Mouse (Mus musculus) limb, embryonic 14.5 days (tissue): ENCODE results near the gene Magee1. TPM values are rescaled to one million over a fixed set of nuclear protein-coding genes. Genes with fewer than 3 reads are reported as not detected.
A peak's percentile ranks its signal among the peaks of the same experiment; 100 is the strongest.
"Not testable (repeated sequence)": the region's sequence is repeated elsewhere in the genome, so short reads cannot be mapped to it uniquely, and the experiment has no call there.

Experiments used
- ATAC-seq: fragments of 200-750 bp; cut with Nextera tagmentation; 2 replicates; pipeline ENCODE4 v1.8.0; 2017; ENCODE audit warnings: low read depth, moderate number of reproducible peaks, moderate TSS enrichment; ENCODE audit not compliant: low FRiP score
- DNase-seq: peaks from one replicate; pipeline ENCODE4 v3.0.0-alpha.2; 2015; ENCODE audit warnings: low spot score
- H3K27ac ChIP-seq: fragments of 300-500 bp; sonication (generic); replicated peaks from 2 replicates; pipeline ENCODE4 v1.5.1; 2014; ENCODE audit warnings: low read depth, mild to moderate bottlenecking, low read length, moderate library complexity, mixed read lengths
- H3K27me3 ChIP-seq: fragments of 300-500 bp; sonication (generic); 2 replicates; pipeline ENCODE4 v1.6.1; 2014; ENCODE audit warnings: low read length, mixed read lengths; ENCODE audit not compliant: control insufficient read depth, insufficient read depth
- H3K36me3 ChIP-seq: fragments of 300-500 bp; sonication (generic); 2 replicates; pipeline ENCODE4 v1.6.1; 2014; ENCODE audit warnings: mild to moderate bottlenecking, low read length, moderate library complexity, mixed read lengths; ENCODE audit not compliant: control insufficient read depth, insufficient read depth
- H3K4me1 ChIP-seq: fragments of 300-500 bp; sonication (generic); 2 replicates; pipeline ENCODE4 v1.6.1; 2014; ENCODE audit warnings: antibody characterized with exemption, low read length, mixed read lengths; ENCODE audit not compliant: control insufficient read depth, insufficient read depth
- H3K4me2 ChIP-seq: fragments of 300-500 bp; sonication (generic); replicated peaks from 2 replicates; pipeline ENCODE4 v1.6.1; 2014; ENCODE audit warnings: low read depth, mild to moderate bottlenecking, low read length, moderate library complexity; ENCODE audit not compliant: severe bottlenecking
- H3K4me3 ChIP-seq: fragments of 300-500 bp; sonication (generic); replicated peaks from 2 replicates; pipeline ENCODE4 v1.5.1; 2014; ENCODE audit warnings: low read length
- H3K9ac ChIP-seq: fragments of 300-500 bp; sonication (generic); 2 replicates; pipeline ENCODE4 v1.6.1; 2014; ENCODE audit warnings: mild to moderate bottlenecking, low read depth, low read length, moderate library complexity; ENCODE audit not compliant: severe bottlenecking
- H3K9me3 ChIP-seq: fragments of 300-500 bp; sonication (generic); 2 replicates; pipeline ENCODE4 v1.6.1; 2016; ENCODE audit warnings: low read length; ENCODE audit not compliant: control insufficient read depth
- POLR2A ChIP-seq: fragments of 200-500 bp; IDR thresholded peaks from 2 replicates; pipeline ENCODE4 v1.8.0; 2012; ENCODE audit warnings: inconsistent platforms, mild to moderate bottlenecking, moderate library complexity, borderline replicate concordance; ENCODE audit not compliant: insufficient read depth, insufficient read length; ENCODE audit errors: extremely low read depth
- WGBS: fragments of 180-500 bp; shearing (Covaris S2); extraction: QIAGEN DNeasy Blood & Tissue Kit; methylation state at CpG from one replicate; pipeline ENCODE4 v1.1.7; 2014; 5-methylcytosine and 5-hydroxymethylcytosine counted together
- polyA plus RNA-seq, 2 experiments: library from polyadenylated mRNA; depleted of rRNA in 1 of 2; stranded (reverse) in 1 of 2; unstranded in 1 of 2; fragments of >200 nt; fragmentation: Nextera tagmentation in 1 of 2; extraction: Ambion mirVana in 1 of 2; gene quantifications; 2 replicates each; pipeline versions ENCODE4 v1.2.1 to v1.2.3; 2012 to 2014

Magee1 gene
- polyA plus RNA-seq, 2 experiments: 15.3 to 19.3 TPM

GRCm38 (mm10) chrX:105104175-105104574 lies 16.0 kb upstream of the Magee1 start:
- H3K36me3 ChIP-seq: no peaks in the 10 kb centered on the region
- H3K9ac ChIP-seq: no peak overlapping the region
- H3K4me3 ChIP-seq: no peak overlapping the region
- DNase-seq: peak; percentile 43
- no peak for ATAC-seq
- H3K27me3 ChIP-seq: no peaks in the 10 kb centered on the region
- no peak for TF ChIP-seq POLR2A
- 38% methylated on average over 5 of the region's 5 CpGs for WGBS
- H3K4me2 ChIP-seq: no peak overlapping the region
- H3K9me3 ChIP-seq: no peaks in the 10 kb centered on the region
- H3K27ac ChIP-seq: no peak overlapping the region
- no peaks in the 10 kb centered on the region for H3K4me1 ChIP-seq

DNA sequence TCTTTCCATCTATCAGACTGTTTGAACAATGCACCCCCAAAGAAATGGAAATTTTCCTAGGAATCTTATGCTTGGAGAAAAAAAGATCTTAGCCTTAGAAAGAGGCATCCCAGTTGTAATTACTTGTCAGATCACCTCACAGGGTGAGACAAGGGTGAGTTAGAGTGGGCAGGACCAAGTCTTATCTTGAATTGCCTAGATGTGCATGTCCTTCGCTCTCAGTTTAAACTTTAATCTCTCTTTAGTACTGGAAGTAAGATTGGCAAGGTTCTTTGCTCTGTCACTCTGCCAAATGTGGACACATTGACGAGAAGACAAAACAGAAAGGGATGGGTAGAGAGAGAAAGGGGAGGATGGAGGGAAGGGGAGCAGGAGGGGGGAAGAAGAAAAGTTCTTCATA lies 5.2 kb upstream of the Magee1 start:
- ATAC-seq: no peak
- TF ChIP-seq POLR2A: no peak
- H3K36me3 ChIP-seq: no peaks in the 10 kb centered on the region
- no peak overlapping the region for H3K4me3 ChIP-seq
- H3K27ac ChIP-seq: no peak overlapping the region
- H3K9ac ChIP-seq: no peak overlapping the region
- H3K4me2 ChIP-seq: no peak overlapping the region
- no peaks in the 10 kb centered on the region for H3K9me3 ChIP-seq
- H3K4me1 ChIP-seq: no peaks in the 10 kb centered on the region
- DNase-seq: no peak
- WGBS: 80% methylated on average over 2 of the region's 2 CpGs
- H3K27me3 ChIP-seq: no peaks in the 10 kb centered on the region

GRCm38 (mm10) chrX:105121227-105121865 lies 1.2 kb downstream of the Magee1 start:
- peak overlapping the region; percentile 59 for H3K4me3 ChIP-seq
- peak overlapping the region; percentile 62 for H3K4me2 ChIP-seq
- TF ChIP-seq POLR2A: no peak
- WGBS: 24% methylated on average over 31 of the region's 38 CpGs
- DNase-seq: peak; percentile 46
- peak; percentile 82 for ATAC-seq
- no peaks in the 10 kb centered on the region for H3K36me3 ChIP-seq
- no peaks in the 10 kb centered on the region for H3K9me3 ChIP-seq
- no peaks in the 10 kb centered on the region for H3K4me1 ChIP-seq
- H3K27ac ChIP-seq: no peak overlapping the region
- H3K27me3 ChIP-seq: peaks cover 6% of the 10 kb centered on the region; the same call in 1 of the 2 replicates
- peak overlapping the region; percentile 65 for H3K9ac ChIP-seq

GRCm38 (mm10) chrX:105124903-105125302 lies 4.7 kb downstream of the Magee1 start:
- 14% methylated on average over 2 of the region's 3 CpGs for WGBS
- Histone ChIP-seq H3K36me3 (no peaks in the 10 kb centered on the region), H3K27ac (no peak overlapping the region), H3K4me3 (no peak overlapping the region), H3K9me3 (no peaks in the 10 kb centered on the region), H3K27me3 (peaks cover 6% of the 10 kb centered on the region; the same call in 1 of the 2 replicates), H3K9ac (no peak overlapping the region), H3K4me2 (no peak overlapping the region), H3K4me1 (no peaks in the 10 kb centered on the region)
- ATAC-seq (no peak), DNase-seq (peak; percentile 33)
- TF ChIP-seq POLR2A: no peak

DNA sequence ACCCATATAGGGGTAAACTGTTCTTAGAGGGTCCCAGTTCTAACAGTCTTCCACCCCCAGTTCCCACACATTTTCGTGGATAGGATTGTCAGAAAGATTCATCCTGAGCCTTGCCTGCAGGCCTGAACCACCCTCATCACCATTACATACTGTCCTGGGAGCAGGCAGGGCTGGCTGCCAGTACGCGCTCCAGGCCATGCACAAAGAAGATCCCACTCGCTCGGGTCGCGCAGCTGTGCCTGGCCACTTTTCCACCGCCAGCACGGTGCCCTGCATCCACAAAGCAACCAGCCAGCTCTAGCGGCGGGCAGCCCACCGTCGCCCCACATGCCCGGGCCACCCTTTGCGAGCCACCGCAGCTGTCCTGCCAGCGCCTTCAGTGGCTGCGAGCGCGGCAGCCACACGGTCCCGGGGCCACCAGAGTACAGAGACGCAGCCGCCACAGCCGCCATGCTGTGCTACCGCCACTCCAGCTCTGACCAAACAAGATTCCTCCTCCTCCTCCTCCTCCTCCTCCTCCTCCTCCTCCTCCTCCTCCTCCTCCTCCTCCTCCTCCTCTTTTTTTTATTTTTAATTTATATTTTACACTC lies 31.8 kb downstream of the Magee1 start:
- Histone ChIP-seq H3K36me3 (no peaks in the 10 kb centered on the region), H3K9ac (no peak overlapping the region), H3K9me3 (no peaks in the 10 kb centered on the region), H3K27me3 (no peaks in the 10 kb centered on the region), H3K4me3 (0 out of 2 replicates have a peak overlapping the region, but pooled peaks have one; percentile 8), H3K27ac (no peak overlapping the region), H3K4me1 (no peaks in the 10 kb centered on the region), H3K4me2 (no peak overlapping the region; the same call in 1 of the 2 replicates)
- WGBS: 48% methylated on average over 20 of the region's 26 CpGs
- DNase-seq (no peak), ATAC-seq (no peak)
- TF ChIP-seq POLR2A: no peak

DNA sequence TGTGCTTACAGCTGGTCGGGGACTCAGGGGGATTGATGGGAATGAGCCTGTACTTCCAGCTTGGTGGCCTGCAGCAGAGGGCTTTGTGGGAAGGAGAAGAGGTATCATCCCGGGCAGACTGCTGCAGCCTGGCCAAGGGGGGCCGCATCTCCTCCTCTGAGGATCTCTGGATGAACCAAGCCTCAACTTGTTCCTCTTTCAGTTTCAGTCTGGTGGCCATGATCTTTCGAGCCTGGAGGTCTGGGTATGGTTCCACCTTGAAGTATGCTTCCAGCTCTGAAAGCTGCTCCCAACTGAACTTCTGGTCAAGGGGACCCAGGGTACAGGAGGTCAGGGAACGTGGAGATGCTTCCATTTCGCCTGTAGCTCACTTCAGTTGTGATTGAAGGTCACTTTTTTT lies 44.8 kb downstream of the Magee1 start:
- H3K27me3 ChIP-seq, H3K4me3 ChIP-seq, H3K36me3 ChIP-seq, H3K4me1 ChIP-seq, H3K4me2 ChIP-seq, DNase-seq, H3K9me3 ChIP-seq, H3K9ac ChIP-seq, ATAC-seq, H3K27ac ChIP-seq: not testable (repeated sequence)
- 73% methylated on average over 6 of the region's 6 CpGs for WGBS
